Mouse (Mus musculus): ENCODE results near the gene Uvrag. TPM values are rescaled to one million over a fixed set of nuclear protein-coding genes. Genes with fewer than 3 reads are reported as not detected.

Gene Uvrag
- 1 to 10 TPM; 8.6 to 9.7 TPM for total RNA-seq (2021)
- long read RNA-seq, experiment 1, full-length matches to known transcripts, result 4 of 15 reads
- long read RNA-seq, experiment 1, partial matches to known transcripts, result 0 of 15 reads
- long read RNA-seq, experiment 1, other reads (novel, unspliced or antisense), result 11 of 15 reads
- long read RNA-seq, experiment 2, full-length matches to known transcripts, result 2 of 8 reads
- long read RNA-seq, experiment 2, partial matches to known transcripts, result 0 of 8 reads
- long read RNA-seq, experiment 2, other reads (novel, unspliced or antisense), result 6 of 8 reads

DNA sequence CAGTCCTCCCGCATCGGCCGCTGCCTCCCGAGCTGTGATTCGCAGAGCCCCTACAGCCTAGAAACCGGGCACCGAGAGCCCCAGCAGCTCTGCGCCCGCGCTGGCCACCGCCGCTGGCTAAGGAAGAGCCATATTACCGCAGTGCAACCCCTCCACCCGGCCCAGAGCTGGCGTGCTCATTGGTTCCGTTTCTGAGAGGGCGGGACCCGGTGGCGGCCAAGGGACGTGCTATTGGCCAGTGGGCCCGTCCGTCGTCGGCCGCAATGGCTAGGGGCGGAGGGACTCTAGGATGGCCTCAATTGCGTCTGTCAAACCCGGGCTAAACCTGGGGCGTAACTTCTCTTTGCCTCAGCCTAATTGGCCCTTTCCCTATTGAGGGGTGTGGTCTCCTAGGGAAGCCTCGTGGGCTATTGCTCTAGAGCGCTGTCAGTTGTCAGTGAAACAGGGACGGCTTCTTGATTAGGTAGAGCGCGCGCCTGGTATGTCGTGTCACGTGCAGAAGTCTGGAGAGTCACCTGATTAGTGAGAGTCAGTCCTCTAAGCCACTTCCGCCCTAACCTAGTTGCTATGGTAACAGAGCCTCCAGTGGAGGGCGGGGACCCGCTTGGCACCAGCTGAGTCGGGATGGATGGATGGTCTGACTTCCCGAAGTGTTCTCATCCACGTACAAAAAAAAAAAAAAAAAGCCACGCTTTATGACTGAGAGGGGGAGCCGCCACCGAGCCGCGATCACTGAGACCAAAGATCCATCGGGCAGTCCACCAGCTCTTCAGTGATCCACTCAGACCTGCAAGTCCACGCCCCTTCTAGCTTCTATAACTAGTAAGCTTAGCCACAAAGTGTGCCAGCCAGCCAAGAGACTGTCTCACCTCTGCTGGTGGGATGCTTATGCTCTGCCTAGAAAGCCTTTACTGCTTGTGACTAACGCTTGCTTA lies at the start of gene Uvrag:
Uvrag (minus strand) TSS at position 158 of the 935 bp plus-strand sequence.
- DNase-seq, result peak; percentile 98 to 99
- intact Hi-C loops (cut with DNase I), result no loop called here

DNA sequence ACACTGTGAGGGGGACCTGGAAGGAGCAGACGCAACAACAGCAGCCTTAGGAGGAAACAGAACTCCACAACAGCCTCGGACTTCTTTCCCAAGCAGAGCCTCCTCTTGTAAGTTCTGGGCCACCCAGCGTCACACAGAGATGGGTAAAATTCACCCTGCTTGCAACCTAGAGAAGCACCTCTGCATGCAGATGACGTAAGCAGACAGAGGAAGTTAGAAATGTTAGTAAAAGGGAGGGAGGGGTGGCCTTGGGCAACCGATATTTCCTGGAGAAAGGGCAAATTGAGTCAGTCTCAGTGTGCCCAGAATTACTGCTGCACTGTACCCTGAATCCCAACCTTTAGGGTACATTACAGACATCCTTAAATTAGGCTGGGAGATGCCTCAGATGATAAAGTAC lies 48.9 kb upstream of the Uvrag start:
- no peak for DNase-seq

DNA sequence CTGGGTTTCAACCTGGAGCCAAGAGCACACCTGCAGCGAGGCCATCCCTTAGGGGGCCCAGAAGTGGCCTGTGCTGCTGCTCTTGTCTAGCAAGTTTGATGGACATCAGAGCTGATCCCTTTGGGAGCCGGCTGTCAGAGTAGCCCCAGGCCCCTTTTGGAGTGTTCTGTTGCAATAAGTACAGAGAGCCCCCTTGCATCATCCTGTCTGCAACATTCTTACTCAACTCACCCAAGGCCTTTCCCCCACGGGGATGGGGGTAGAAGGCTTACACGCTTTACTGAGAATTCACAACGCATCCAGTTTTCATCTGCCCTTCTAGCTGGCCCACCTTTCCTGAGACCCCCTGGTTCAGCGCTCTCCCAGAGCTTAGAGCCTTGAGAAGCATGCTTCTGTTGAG lies 47.7 kb upstream of the Uvrag start:
- DNase-seq, result no peak
- intact Hi-C loops (cut with DNase I), result no loop called here

More for the DNA sequence above, 48.9 kb upstream of the Uvrag start:
- intact Hi-C loops (cut with DNase I), result no loop called here

DNA sequence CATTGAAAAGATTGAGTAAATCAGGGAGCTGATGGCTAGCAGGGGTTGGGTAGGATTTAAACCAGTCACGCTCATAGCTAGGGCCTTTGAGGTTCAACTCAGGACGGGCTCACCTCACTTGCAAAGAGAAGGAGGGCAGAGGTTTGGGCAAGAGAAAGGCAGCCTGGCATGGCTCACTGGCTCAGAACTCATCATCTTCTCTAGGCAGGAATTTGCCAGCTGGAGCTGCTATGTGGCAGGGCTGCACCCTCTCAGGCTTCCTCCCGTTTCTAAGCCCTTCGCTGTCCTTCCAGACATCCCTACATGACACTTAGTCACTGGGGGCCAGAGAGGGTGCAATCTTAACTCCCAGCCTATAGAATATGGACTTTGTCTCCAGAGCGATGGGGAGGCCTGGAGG lies 46.5 kb upstream of the Uvrag start:
- DNase-seq, result no peak
- intact Hi-C loops (cut with DNase I), result no loop called here

DNA sequence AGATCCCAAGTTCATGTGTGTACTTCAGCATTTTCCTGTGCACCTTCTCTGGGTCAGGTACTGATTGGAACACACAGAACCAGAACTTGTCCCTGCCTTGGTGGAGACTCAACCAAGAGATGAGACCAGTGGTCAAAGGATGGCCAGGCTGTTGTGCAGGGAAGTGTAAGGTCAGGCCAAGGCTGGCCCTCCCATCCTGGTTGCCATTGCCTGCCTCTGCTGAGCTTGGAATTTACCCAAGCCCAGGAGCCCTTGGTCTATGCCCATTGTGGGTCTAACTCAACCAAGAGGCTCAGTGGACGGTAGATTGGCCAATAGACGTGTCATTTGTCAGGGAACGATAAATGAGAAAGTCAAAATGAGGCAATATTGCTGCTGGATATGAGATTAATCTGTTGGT lies 44.5 kb upstream of the Uvrag start:
- no peak for DNase-seq

GRCm38 (mm10) chr7:99183751-99184150 lies 42.8 kb upstream of the Uvrag start:
- no peak for DNase-seq
- intact Hi-C loops (cut with DNase I), result loop anchor here (5.0 kb wide), 1 partner anchor 44 kb away; no protein-coding TSS in a partner anchor

More for the DNA sequence above, 44.5 kb upstream of the Uvrag start:
- intact Hi-C loops (cut with DNase I), result no loop called here

DNA sequence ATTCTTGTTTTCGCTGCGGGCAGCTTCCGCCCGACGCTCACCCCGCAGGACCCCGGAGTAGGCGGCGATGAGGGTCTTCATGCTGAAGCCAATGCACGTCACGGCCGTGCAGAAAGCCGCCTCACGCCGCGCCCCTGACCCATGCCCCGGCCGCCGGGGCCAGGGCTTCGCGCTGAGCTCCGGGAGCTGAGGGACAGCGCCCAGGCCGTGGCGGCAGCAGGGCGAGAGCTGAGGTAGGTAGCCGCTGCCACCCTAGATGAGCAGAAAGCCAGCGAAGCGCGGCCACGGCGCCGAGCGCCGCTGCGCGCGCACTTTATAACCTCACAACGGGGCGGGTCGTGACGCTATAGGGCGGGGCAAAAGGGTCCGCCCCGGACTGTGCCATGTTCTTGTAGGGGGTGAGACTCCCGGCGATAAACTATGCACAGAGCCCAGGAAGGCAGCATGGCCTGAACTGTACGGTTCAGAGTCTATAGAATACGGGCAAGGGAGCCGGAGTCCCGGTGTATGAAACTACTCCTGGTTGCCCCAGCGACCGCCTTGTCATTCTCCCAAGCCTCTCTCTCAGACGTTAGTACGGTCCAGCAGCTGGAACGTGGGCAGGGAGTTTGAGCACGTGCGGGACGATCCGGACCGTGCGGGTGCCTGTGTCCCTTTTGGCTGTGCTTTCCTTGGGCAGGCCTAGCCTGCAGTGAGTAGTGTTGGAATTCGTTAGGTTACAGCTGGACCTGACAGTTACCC lies 41.7 kb upstream of the Uvrag start, which contains the start of gene Dgat2:
Dgat2 (minus strand) TSS at position 288 of the 741 bp plus-strand sequence.
- intact Hi-C loops (cut with DNase I), result loop anchor here (5.0 kb wide), 1 partner anchor 45 kb away; no protein-coding TSS in a partner anchor
- peak; percentile 86 to 92 for DNase-seq

DNA sequence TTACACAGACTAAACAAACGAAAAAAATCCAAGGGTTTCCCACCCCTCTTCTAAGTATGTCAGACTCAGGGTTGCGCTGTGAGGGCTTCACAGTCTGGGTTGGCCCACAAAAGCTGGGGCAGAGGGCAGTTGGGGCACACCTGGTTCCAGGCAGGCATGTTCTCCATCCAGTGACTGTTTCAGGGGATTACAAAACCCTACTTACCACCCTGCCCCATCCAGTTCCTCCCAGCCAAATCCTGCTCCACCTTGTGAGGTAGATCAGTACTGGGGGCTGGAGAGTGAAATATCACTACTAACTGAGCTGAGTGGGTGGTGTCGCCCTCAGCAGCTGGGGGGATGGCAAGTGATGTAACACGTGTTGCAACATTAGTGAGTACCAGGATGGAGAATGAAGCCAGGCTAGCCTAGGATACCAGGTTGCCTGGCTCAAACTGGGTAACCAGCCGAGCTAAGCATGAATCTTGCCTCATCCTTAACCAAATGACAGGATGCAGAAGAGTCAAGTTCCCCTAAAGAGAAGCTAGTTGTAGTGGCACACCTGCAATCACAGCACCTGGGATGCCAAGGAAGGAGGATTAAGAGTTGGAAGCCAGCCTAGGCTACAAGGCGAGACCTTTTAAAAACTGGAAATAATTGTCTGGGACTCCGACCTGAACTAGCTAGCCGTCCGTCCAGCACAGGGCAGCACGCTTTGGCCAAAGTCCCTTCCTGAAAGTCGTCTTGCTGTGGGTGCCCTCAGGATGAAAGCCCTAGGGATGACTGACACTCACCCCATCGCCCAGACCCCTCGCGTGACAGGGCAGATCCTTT lies 40.9 kb upstream of the Uvrag start:
- DNase-seq, result no peak
- intact Hi-C loops (cut with DNase I), result loop anchor here (5.0 kb wide), 1 partner anchor 45 kb away; no protein-coding TSS in a partner anchor

GRCm38 (mm10) chr7:99180162-99180561 lies 39.2 kb upstream of the Uvrag start:
- no peak for DNase-seq
- intact Hi-C loops (cut with DNase I), result loop anchor here (5.0 kb wide), 1 partner anchor 47 kb away; no protein-coding TSS in a partner anchor

DNA sequence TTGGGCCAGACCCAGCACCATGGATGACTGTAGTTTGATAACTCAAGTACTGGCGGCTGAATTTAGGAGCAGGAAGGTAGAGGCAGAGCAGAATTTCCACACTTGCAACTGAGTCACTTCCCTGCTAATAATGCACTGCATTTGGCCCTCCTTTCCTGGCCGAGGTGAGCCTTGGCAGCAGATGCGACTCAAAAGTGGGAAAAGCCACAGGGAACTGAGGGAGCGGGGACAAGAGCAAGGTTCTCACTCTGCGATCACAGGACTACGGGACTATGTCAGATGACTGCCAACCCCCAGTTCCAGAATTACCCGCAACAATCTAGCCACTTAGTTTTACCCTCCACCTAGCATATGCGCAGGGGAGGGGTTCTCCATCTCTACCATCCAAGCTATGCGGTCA lies 38.3 kb upstream of the Uvrag start:
- intact Hi-C loops (cut with DNase I), result no loop called here

DNA sequence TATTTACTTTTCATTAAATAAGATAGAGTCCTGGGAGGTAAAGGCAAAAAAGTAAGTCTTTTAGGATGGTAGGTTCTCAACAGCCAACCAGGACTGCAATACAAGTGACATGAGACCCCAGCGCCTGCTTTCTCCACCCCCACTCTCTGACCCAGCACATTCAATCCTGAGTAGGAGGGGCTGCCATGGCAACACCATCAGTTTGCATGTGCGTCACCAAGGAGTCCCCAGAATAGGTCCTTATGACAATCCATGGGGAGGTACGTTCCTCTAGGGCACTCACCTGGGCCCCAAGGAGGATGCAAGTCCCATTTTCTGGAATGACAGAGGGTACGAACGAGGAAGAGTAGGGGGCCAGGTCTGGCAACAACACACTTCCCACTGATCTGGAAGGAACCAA lies 36.4 kb upstream of the Uvrag start:
- no peak for DNase-seq
- intact Hi-C loops (cut with DNase I), result no loop called here

More for the DNA sequence above, 38.3 kb upstream of the Uvrag start:
- DNase-seq, result no peak

- DNase-seq, result no peak
- intact Hi-C loops (cut with DNase I), result no loop called here
Observed at GRCm38 (mm10) chr7:99175666-99176065, 34.7 kb upstream of the Uvrag start.

DNA sequence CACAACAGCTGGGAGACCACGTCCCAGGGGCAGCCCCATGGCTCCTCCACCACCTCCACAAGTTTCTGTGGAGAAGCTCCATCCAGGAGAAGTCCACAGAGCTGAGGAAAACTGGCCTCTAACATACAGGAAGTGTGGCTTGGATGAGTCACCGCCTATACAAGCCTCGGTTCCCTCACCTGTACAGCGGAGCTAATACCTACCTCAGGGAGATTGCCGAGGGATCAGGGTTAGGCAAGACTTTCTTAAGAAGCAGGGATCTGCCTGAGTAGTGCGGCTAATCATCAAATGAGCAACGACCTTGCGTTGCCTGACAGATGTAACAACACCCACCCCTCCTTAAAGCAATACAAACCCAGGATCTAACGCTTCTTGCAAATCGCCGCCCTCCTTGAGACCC lies 34.2 kb upstream of the Uvrag start:
- intact Hi-C loops (cut with DNase I), result no loop called here
- DNase-seq, result no peak

DNA sequence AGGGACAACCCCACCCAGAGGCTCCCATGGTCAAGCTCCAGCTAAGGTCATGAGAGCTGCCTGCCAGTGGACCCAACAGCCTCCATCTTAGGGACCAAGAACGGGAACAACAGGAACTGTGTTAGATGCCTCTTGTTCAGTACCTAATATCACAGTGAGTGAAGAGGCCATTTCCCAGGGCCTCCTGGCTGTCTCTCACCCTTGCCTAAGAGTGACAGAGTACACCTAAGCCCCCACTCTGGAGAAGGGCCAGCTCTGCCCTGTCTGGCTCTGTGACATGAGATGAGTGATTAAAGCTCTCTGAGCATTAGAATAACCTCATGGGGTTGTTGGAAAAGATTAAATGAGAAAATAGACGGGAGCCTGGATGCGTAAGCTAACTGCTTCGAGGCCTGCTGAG lies 33.1 kb upstream of the Uvrag start:
- intact Hi-C loops (cut with DNase I), result no loop called here
- DNase-seq, result no peak

DNA sequence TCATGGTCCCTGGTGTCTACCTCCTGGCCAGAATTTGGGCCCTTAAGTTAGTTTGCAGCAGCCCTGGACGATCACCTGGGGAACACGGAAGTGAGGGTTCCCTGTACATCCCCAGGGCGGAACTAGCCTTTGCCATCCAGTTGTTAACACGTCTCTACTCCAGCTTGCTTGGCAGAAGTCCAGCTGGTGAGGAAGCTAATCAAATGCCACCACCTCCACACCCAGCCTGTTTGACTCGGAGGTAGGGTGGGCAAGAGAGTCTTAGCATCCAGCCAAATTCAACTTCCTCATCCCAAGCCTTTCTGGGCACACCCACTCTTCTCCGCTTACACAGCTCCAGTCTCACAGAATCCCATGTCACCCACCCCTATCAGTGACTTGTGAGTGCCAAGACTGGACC lies 32.0 kb upstream of the Uvrag start:
- intact Hi-C loops (cut with DNase I), result no loop called here
- no peak for DNase-seq

GRCm38 (mm10) chr7:99171730-99172463 lies 31.0 kb upstream of the Uvrag start:
- intact Hi-C loops (cut with DNase I), result no loop called here
- no peak for DNase-seq

GRCm38 (mm10) chr7:99170519-99170918 lies 29.6 kb upstream of the Uvrag start:
- intact Hi-C loops (cut with DNase I), result no loop called here
- DNase-seq, result no peak

GRCm38 (mm10) chr7:99169717-99170403 lies 28.9 kb upstream of the Uvrag start:
- intact Hi-C loops (cut with DNase I), result no loop called here

More at GRCm38 (mm10) chr7:99169717-99170403, 28.9 kb upstream of the Uvrag start:
- no peak for DNase-seq
